8 mouse cellular contexts compared by ENCODE assay signal in the genomic region with DNA sequence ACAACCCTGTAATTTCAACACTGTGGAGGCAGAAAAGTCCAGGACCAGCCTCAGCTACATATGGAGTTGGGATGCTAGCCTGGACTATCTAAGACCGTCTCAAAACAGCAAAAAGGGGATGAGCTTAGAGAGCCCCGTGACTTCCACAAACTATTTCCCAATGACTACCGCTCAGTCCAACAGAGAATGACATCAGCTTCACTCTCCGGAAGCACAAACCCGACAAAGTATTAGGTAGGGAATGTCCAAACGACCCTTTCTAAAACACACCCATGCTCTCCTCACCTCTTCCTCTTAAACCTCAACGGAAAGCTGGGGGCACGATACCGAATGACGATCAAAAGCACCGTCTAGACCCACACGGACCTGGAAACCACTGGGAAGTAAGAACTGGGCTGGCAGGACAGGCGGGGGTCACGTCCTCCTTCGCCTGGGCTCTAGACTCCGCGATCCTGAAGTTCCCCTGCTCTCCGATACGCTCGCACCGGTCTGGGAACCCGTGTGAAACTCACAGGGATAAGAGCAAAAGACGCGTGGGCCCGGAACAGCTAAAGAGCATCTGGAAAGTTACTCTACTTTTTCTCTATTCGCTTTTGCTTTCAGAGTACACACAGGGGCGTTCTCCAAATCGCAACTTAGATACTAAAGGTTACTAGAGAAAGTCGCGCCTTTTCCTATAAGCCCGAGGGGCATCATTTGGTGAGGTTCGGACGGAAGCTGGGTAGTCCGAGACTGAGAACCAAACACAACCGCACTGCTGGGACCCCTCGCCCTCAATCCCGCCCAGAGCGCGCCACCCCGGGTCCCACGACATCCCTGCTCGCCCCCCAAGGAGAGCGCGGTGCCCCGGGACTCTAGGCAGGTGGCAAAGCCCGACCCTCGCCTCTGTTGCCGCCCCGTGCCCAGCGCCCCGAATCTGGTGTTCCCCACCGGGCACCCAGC.
DNase-seq lines count a peak whose midpoint lies in the region; ATAC-seq lines count a peak whose summit lies in the region.

No protein-coding gene starts in this region.

- peak overlapping the region; percentile 85 for H3K4me2 ChIP-seq in forebrain, embryonic 14.5 days (ENCODE audit: low read length)
- H3K4me2 ChIP-seq in hindbrain, embryonic 14.5 days (replicated peaks), result peak overlapping the region; percentile 89
- H3K4me2 ChIP-seq in liver, embryonic 12.5 days, result peak overlapping the region; percentile 99
- H3K4me2 ChIP-seq in stomach, embryonic 14.5 days (replicated peaks; ENCODE audit: low read depth, low read length), result peak overlapping the region; percentile 49

- peak overlapping the region; percentile 62 for H3K4me3 ChIP-seq in forebrain, embryonic 14.5 days (ENCODE audit: low read depth, low read length)
- H3K4me3 ChIP-seq in hindbrain, embryonic 14.5 days (replicated peaks; ENCODE audit: low read length), result peak overlapping the region; percentile 62
- H3K4me3 ChIP-seq in liver, embryonic 12.5 days, result peak overlapping the region; percentile 79
- peak overlapping the region; percentile 84 for H3K4me3 ChIP-seq in stomach, embryonic 14.5 days (ENCODE audit: low read depth, low read length)

- ATAC-seq in forebrain, embryonic 14.5 days, result peak; percentile 69
- ATAC-seq in hindbrain, embryonic 14.5 days (ENCODE audit: low FRiP score), result peak; percentile 13
- ATAC-seq in liver, embryonic 12.5 days, result peak; percentile 42
- peak; percentile 59 for ATAC-seq in stomach, embryonic 14.5 days (ENCODE audit: insufficient number of reproducible peaks, insufficient read depth, low FRiP score, low read depth)

- DNase-seq in cerebellum, postnatal 10 days, result peak; percentile 25 to 38
- no peak for DNase-seq in cerebellum, adult 9-11 months
- peak; percentile 73 for DNase-seq in adrenal gland, adult 2 months
- DNase-seq in forebrain, embryonic 14.5 days (ENCODE audit: low spot score), result peak; percentile 53
- DNase-seq in hindbrain, embryonic 14.5 days (ENCODE audit: low spot score), result peak; percentile 48
- peak; percentile 61 to 73 for DNase-seq in monocyte, adult 2 months (ENCODE audit: low read depth in 1 of 2, low spot score in 2 of 2)

- H3K9me3 ChIP-seq in forebrain, embryonic 14.5 days (replicated peaks; ENCODE audit: control insufficient read depth, low read length), result peaks cover 9% of the 10 kb centered on the region
- 0 out of 2 replicates have a peak, but pooled peaks cover 4% of the 10 kb centered on the region for H3K9me3 ChIP-seq in hindbrain, embryonic 14.5 days (ENCODE audit: control insufficient read depth, low read length)
- no peaks in the 10 kb centered on the region for H3K9me3 ChIP-seq in liver, embryonic 12.5 days (replicated peaks)
- H3K9me3 ChIP-seq in stomach, embryonic 14.5 days (ENCODE audit: control insufficient read depth, low read depth, low read length), result peaks cover 4% of the 10 kb centered on the region; the same call in 1 of the 2 replicates

- no peaks in the 10 kb centered on the region for H3K4me1 ChIP-seq in forebrain, embryonic 14.5 days (ENCODE audit: control insufficient read depth, insufficient read depth, low read length)
- H3K4me1 ChIP-seq in hindbrain, embryonic 14.5 days (replicated peaks; ENCODE audit: control insufficient read depth, insufficient read depth, low read length), result no peaks in the 10 kb centered on the region; the same call in 1 of the 2 replicates
- peaks cover 42% of the 10 kb centered on the region for H3K4me1 ChIP-seq in liver, embryonic 12.5 days
- H3K4me1 ChIP-seq in stomach, embryonic 14.5 days (ENCODE audit: control insufficient read depth, insufficient read depth, low read length), result peaks cover 8% of the 10 kb centered on the region; the same call in 1 of the 2 replicates

- peak overlapping the region; percentile 72 for H3K9ac ChIP-seq in forebrain, embryonic 14.5 days (ENCODE audit: low read length)
- H3K9ac ChIP-seq in hindbrain, embryonic 14.5 days, result peak overlapping the region; percentile 72
- H3K9ac ChIP-seq in liver, embryonic 12.5 days, result peak overlapping the region; percentile 85
- peak overlapping the region; percentile 78 for H3K9ac ChIP-seq in stomach, embryonic 14.5 days (replicated peaks; ENCODE audit: low read depth, low read length)

- no peaks in the 10 kb centered on the region for H3K27me3 ChIP-seq in forebrain, embryonic 14.5 days (replicated peaks; ENCODE audit: control insufficient read depth, insufficient read depth, low read length)
- no peaks in the 10 kb centered on the region for H3K27me3 ChIP-seq in hindbrain, embryonic 14.5 days (ENCODE audit: control insufficient read depth, insufficient read depth, low read length)
- H3K27me3 ChIP-seq in liver, embryonic 12.5 days (replicated peaks), result no peaks in the 10 kb centered on the region
- H3K27me3 ChIP-seq in stomach, embryonic 14.5 days (ENCODE audit: control insufficient read depth, insufficient read depth, low read length), result no peaks in the 10 kb centered on the region

- H3K36me3 ChIP-seq in forebrain, embryonic 14.5 days (ENCODE audit: control insufficient read depth, insufficient read depth, low read length), result no peaks in the 10 kb centered on the region
- H3K36me3 ChIP-seq in hindbrain, embryonic 14.5 days (replicated peaks; ENCODE audit: control insufficient read depth, insufficient read depth), result no peaks in the 10 kb centered on the region
- H3K36me3 ChIP-seq in liver, embryonic 12.5 days, result no peaks in the 10 kb centered on the region
- peaks cover 6% of the 10 kb centered on the region; the same call in 1 of the 2 replicates for H3K36me3 ChIP-seq in stomach, embryonic 14.5 days (ENCODE audit: control insufficient read depth, insufficient read depth, low read length)

- under 1% methylated on average over 52 of the region's 52 CpGs for WGBS in forebrain, embryonic 14.5 days
- WGBS in hindbrain, embryonic 14.5 days, result 2% methylated on average over 52 of the region's 52 CpGs
- under 1% methylated on average over 52 of the region's 52 CpGs for WGBS in liver, embryonic 12.5 days (ENCODE audit: insufficient replicate concordance)
- WGBS in stomach, embryonic 14.5 days, result under 1% methylated on average over 52 of the region's 52 CpGs

- peak overlapping the region; percentile 57; the same call in 1 of the 2 replicates for H3K27ac ChIP-seq in forebrain, embryonic 14.5 days (ENCODE audit: low read depth, low read length)
- peak overlapping the region; percentile 60 for H3K27ac ChIP-seq in hindbrain, embryonic 14.5 days
- H3K27ac ChIP-seq in liver, embryonic 12.5 days, result peak overlapping the region; percentile 77
- peak overlapping the region; percentile 89 for H3K27ac ChIP-seq in stomach, embryonic 14.5 days (ENCODE audit: low read length)

Comparison
In these comparisons a context has a peak if more than half of its experiments do, and no peak if none do; other contexts are left out.
1. ATAC-seq: peak in every context shown above with its lines; median percentile 69 in forebrain, embryonic 14.5 days; 59 in stomach, embryonic 14.5 days; 42 in liver, embryonic 12.5 days; 13 in hindbrain, embryonic 14.5 days.
2. H3K4me2 ChIP-seq: peak in every context shown above with its lines; median percentile 99 in liver, embryonic 12.5 days; 89 in hindbrain, embryonic 14.5 days; 85 in forebrain, embryonic 14.5 days; 49 in stomach, embryonic 14.5 days.